Mouse (Mus musculus) kidney, adult 2 months (tissue): ENCODE measurements at regions not wholly inside any gene's neighbourhood (a gene's known extent, or its start where the extent isn't known, plus 50 kb on each side); places are given as distances from the start of the nearest gene placed in this dataset.

Experiments
- CTCF ChIP-seq: fragments of 200-500 bp; conservative IDR thresholded peaks from 2 replicates; pipeline ENCODE4 v1.5.1; 2011; ENCODE audit warnings: low read depth, mild to moderate bottlenecking, control low read depth, low read length, moderate library complexity, mixed read lengths; ENCODE audit not compliant: insufficient read depth, insufficient read length
- POLR2A ChIP-seq: fragments of 200-500 bp; IDR thresholded peaks from one replicate; pipeline ENCODE4 v1.6.1; 2011; ENCODE audit warnings: low read depth, low read length, control low read depth

DNA sequence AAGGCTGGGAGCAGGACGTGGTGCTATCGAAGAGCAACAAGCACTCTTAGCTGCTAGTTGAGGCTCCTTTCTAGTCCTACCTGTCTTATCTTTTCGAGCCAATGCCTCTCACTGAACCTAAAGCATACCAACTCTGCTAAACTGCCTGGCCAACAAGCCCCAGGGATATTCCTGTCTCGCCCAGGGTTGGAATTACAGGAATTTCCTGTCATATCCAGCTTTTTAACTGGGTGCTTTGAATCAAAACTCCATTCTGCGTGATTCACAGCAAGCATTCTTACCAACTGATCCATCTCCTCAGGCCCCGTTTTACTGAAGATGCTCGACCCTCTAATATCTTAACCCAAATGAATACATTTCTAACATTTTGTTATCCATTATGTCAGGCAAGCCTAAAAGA, 412.3 kb downstream of the Efna5 start:
- TF ChIP-seq CTCF = no peak
- TF ChIP-seq POLR2A = no peak
